Mouse (Mus musculus) liver, postnatal 0 days (tissue): ENCODE data around the gene P4ha3. TPM values are rescaled to one million over a fixed set of nuclear protein-coding genes. Genes with fewer than 3 reads are reported as not detected.

Experiments used
- ATAC-seq: fragments of 200-750 bp; cut with Nextera tagmentation; 2 replicates; pipeline ENCODE4 v1.8.0; 2017; ENCODE audit warnings: mild to moderate bottlenecking, moderate library complexity
- DNase-seq: peaks from one replicate; pipeline ENCODE4 v3.0.0-alpha.2; 2016
- H3K27ac ChIP-seq: fragments of 300-500 bp; sonication (generic); 2 replicates; pipeline ENCODE4 v1.5.1; 2014; ENCODE audit warnings: antibody characterized with exemption, moderate library complexity, mild to moderate bottlenecking, low read depth
- H3K27me3 ChIP-seq: fragments of 300-500 bp; sonication (generic); 2 replicates; pipeline ENCODE4 v1.6.1; 2014; ENCODE audit warnings: low read length, control low read depth, mixed read lengths; ENCODE audit not compliant: insufficient read depth
- H3K36me3 ChIP-seq: fragments of 300-500 bp; sonication (generic); replicated peaks from 2 replicates; pipeline ENCODE4 v1.6.1; 2014; ENCODE audit warnings: mild to moderate bottlenecking, control low read depth, low read length, moderate library complexity, mixed read lengths; ENCODE audit not compliant: insufficient read depth
- H3K4me1 ChIP-seq: fragments of 300-500 bp; sonication (generic); 2 replicates; pipeline ENCODE4 v1.6.1; 2014; ENCODE audit warnings: antibody characterized with exemption, mild to moderate bottlenecking, control low read depth; ENCODE audit not compliant: insufficient read depth
- H3K4me2 ChIP-seq: fragments of 300-500 bp; sonication (generic); 2 replicates; pipeline ENCODE4 v1.6.1; 2014; ENCODE audit warnings: low read depth, mild to moderate bottlenecking, low read length, moderate library complexity, mixed read lengths
- H3K4me3 ChIP-seq: fragments of 300-500 bp; sonication (generic); 2 replicates; pipeline ENCODE4 v1.5.1; 2014; ENCODE audit warnings: low read depth, low read length
- H3K9ac ChIP-seq: fragments of 300-500 bp; sonication (generic); replicated peaks from 2 replicates; pipeline ENCODE4 v1.6.1; 2014; ENCODE audit warnings: mild to moderate bottlenecking, moderate library complexity
- H3K9me3 ChIP-seq: fragments of 300-500 bp; sonication (generic); 2 replicates; pipeline ENCODE4 v1.6.1; 2016; ENCODE audit warnings: mild to moderate bottlenecking, control low read depth, low read length, mixed read lengths
- CTCF ChIP-seq: sonication (generic); IDR thresholded peaks from 2 replicates; pipeline ENCODE4 v1.5.1; 2016; ENCODE audit warnings: antibody characterized with exemption, low read depth
- EP300 ChIP-seq: IDR thresholded peaks from 2 replicates; pipeline ENCODE4 v1.6.1; 2016; ENCODE audit warnings: antibody characterized with exemption, low read depth, mild to moderate bottlenecking
- WGBS: fragments of 180-500 bp; shearing (Covaris S2); extraction: QIAGEN DNeasy Blood & Tissue Kit; methylation state at CpG from one replicate; pipeline ENCODE4 v1.1.7; 2014; ENCODE audit not compliant: insufficient replicate concordance; 5-methylcytosine and 5-hydroxymethylcytosine counted together
- polyA plus RNA-seq: library from polyadenylated mRNA; unstranded; fragments of >200 nt; fragmentation: Nextera tagmentation; extraction: Ambion mirVana; gene quantifications from 2 replicates; pipeline ENCODE4 v1.2.1, GENCODE M21; 2015

The P4ha3 gene
- polyA plus RNA-seq, 1 experiment from 2014 or later = 0.27 TPM

- 78% methylated on average over 6 of the region's 6 CpGs for WGBS
These were observed 40.2 kb downstream of the P4ha3 start for GRCm38 (mm10) chr7:100325482-100325881.

GRCm38 (mm10) chr7:100327514-100327913 is 42.2 kb downstream of the P4ha3 start:
- Histone ChIP-seq H3K36me3 (peaks cover 22% of the 10 kb centered on the region), H3K4me1 (no peaks in the 10 kb centered on the region), H3K4me2 (no peak overlapping the region), H3K27ac (no peak overlapping the region), H3K9me3 (no peaks in the 10 kb centered on the region), H3K27me3 (no peaks in the 10 kb centered on the region), H3K4me3 (no peak overlapping the region), H3K9ac (no peak overlapping the region)
- DNase-seq (peak; percentile 11), ATAC-seq (no peak)
- 77% methylated on average over 7 of the region's 7 CpGs for WGBS
- no peak for TF ChIP-seq CTCF
- TF ChIP-seq EP300 = no peak

More at GRCm38 (mm10) chr7:100325482-100325881, 40.2 kb downstream of the P4ha3 start:
- H3K4me3 ChIP-seq = no peak overlapping the region
- H3K4me1 ChIP-seq = no peaks in the 10 kb centered on the region
- no peak for TF ChIP-seq EP300
- peak; percentile 71 for TF ChIP-seq CTCF
- peaks cover 10% of the 10 kb centered on the region for H3K36me3 ChIP-seq
- H3K4me2 ChIP-seq = no peak overlapping the region
- DNase-seq (peak; percentile 38), ATAC-seq (no peak)
- H3K9ac ChIP-seq = no peak overlapping the region
- H3K9me3 ChIP-seq = no peaks in the 10 kb centered on the region
- no peaks in the 10 kb centered on the region for H3K27me3 ChIP-seq
- H3K27ac ChIP-seq = no peak overlapping the region

GRCm38 (mm10) chr7:100328636-100329035 is 43.3 kb downstream of the P4ha3 start:
- H3K9me3 ChIP-seq = no peaks in the 10 kb centered on the region

GRCm38 (mm10) chr7:100331269-100331668 is 45.9 kb downstream of the P4ha3 start:
- Histone ChIP-seq H3K4me3 (no peak overlapping the region), H3K4me1 (no peaks in the 10 kb centered on the region), H3K27me3 (no peaks in the 10 kb centered on the region), H3K9ac (no peak overlapping the region), H3K4me2 (no peak overlapping the region), H3K27ac (no peak overlapping the region), H3K9me3 (no peaks in the 10 kb centered on the region), H3K36me3 (peaks cover 45% of the 10 kb centered on the region)
- no peak for TF ChIP-seq CTCF
- no peak for TF ChIP-seq EP300
- WGBS = 80% methylated on average over 3 of the region's 3 CpGs
- ATAC-seq (no peak), DNase-seq (no peak)

More at GRCm38 (mm10) chr7:100328636-100329035, 43.3 kb downstream of the P4ha3 start:
- H3K4me3 ChIP-seq = no peak overlapping the region
- ATAC-seq (no peak), DNase-seq (no peak)
- no peak overlapping the region for H3K9ac ChIP-seq
- no peaks in the 10 kb centered on the region for H3K27me3 ChIP-seq
- H3K4me2 ChIP-seq = no peak overlapping the region
- H3K36me3 ChIP-seq = peaks cover 27% of the 10 kb centered on the region
- no peak overlapping the region for H3K27ac ChIP-seq
- TF ChIP-seq CTCF = no peak
- TF ChIP-seq EP300 = no peak
- no peaks in the 10 kb centered on the region for H3K4me1 ChIP-seq
- 76% methylated on average over 4 of the region's 4 CpGs for WGBS

- H3K36me3 ChIP-seq = peaks cover 60% of the 10 kb centered on the region
These were observed 50.6 kb downstream of the P4ha3 start for GRCm38 (mm10) chr7:100335921-100336320.

GRCm38 (mm10) chr7:100354984-100355383 is 69.7 kb downstream of the P4ha3 start:
- Histone ChIP-seq H3K4me3 (no peak overlapping the region), H3K9me3 (no peaks in the 10 kb centered on the region), H3K9ac (no peak overlapping the region), H3K4me1 (no peaks in the 10 kb centered on the region), H3K4me2 (no peak overlapping the region), H3K36me3 (peaks cover 3% of the 10 kb centered on the region; the same call in 1 of the 2 replicates), H3K27me3 (no peaks in the 10 kb centered on the region), H3K27ac (no peak overlapping the region)
- no peak for ATAC-seq
- no peak for TF ChIP-seq EP300
- no peak for TF ChIP-seq CTCF
- DNase-seq = no peak
- WGBS = 83% methylated on average over 4 of the region's 4 CpGs

More at GRCm38 (mm10) chr7:100335921-100336320, 50.6 kb downstream of the P4ha3 start:
- ATAC-seq = no peak
- no peak for DNase-seq
- H3K4me3 ChIP-seq = no peak overlapping the region
- WGBS = 86% methylated on average over 2 of the region's 2 CpGs
- TF ChIP-seq EP300 (no peak), CTCF (no peak)
- H3K4me2 ChIP-seq = no peak overlapping the region
- H3K27me3 ChIP-seq = no peaks in the 10 kb centered on the region
- H3K4me1 ChIP-seq = no peaks in the 10 kb centered on the region
- no peaks in the 10 kb centered on the region for H3K9me3 ChIP-seq
- H3K9ac ChIP-seq = no peak overlapping the region
- H3K27ac ChIP-seq = no peak overlapping the region
